Mouse (Mus musculus): Measurements from ENCODE around the gene Ccdc30.

DNA sequence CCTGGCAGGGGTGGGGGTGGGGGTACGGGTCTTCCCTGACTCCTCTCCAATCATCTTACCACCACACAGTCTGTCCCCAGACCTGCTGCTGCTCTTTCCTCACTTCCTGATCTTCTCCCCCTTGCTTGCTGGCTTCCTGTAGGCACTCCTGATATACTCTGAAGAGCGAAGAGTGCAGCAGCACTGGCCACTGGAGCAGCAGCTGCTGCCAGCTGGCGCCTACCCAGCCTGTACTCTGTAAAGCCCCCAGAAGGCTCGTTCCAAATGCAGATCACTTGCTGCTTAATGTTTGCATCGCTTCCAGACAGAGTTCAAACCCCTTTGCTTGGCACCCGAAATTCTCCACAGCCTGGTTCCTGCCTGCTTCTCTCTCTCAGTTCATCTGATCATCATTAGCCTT is 2.5 kb downstream of the Ccdc30 start:
- no peak for TF ChIP-seq CTCF (IDR thresholded peaks at IDR 0.05)
- no peak for TF ChIP-seq EP300 (IDR thresholded peaks at IDR 0.05; ENCODE audit: insufficient read depth, low read depth, low read length)
- no peak for TF ChIP-seq POLR2A (IDR thresholded peaks at IDR 0.05; ENCODE audit: insufficient read depth, low read depth, low read length)
